Mouse (Mus musculus) brain, adult 2 months (tissue): Measurements from ENCODE around the gene Eef1akmt3.
A peak's percentile ranks its signal among the peaks of the same experiment; 100 is the strongest.

Source experiments
- DNase-seq: peaks from one replicate; pipeline ENCODE4 v3.0.0; 2011; ENCODE audit warnings: low read depth, low spot score

Gene Eef1akmt3

GRCm38 (mm10) chr10:127054646-127055045, 13.3 kb upstream of the Eef1akmt3 start:
- no peak for DNase-seq

DNA sequence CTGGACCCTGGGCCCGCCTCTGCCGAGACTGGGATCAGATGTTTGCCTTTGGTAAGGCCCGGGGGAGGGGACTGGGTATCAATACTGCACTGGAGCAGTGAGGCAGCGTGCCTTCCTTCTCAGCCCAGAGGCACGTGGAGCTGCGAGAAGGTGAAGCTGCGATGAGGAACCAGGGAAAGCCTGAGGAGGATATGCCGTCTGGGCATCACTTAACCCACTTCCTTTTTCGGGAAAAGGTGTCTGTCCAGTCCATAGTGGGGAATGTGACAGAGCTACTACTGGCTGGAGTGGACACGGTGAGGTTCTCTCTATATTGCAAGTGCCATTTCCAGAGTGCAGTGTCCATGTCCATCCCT, 8.8 kb upstream of the Eef1akmt3 start:
- no peak for DNase-seq

DNA sequence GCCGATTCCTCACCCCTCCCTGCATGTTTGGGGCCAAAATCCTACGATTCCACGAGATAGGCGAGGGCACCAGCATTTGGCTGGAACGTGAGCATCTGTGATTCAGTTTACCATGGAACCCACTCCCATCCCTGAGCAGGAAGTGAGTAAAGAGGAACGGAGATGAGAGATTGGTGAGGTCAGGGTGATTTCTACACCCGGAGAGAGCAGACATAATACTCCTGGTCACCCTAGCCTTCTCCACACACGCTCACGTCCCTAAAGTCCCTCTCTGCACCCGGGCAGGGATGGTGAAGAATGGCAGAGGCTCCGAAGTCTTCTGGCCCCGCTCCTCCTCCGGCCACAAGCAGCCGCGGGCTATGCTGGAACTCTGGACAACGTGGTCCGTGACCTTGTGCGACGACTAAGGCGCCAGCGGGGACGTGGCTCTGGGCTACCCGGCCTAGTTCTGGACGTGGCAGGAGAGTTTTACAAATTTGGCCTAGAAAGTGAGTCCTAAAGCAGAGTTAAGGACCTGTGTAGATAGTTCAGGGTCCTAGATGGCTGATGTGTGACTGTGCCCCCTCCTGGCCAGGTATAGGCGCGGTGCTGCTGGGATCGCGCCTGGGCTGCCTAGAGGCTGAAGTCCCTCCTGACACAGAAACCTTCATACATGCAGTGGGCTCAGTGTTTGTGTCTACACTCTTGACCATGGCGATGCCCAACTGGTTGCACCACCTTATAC, 8.2 kb upstream of the Eef1akmt3 start:
- no peak for DNase-seq

DNA sequence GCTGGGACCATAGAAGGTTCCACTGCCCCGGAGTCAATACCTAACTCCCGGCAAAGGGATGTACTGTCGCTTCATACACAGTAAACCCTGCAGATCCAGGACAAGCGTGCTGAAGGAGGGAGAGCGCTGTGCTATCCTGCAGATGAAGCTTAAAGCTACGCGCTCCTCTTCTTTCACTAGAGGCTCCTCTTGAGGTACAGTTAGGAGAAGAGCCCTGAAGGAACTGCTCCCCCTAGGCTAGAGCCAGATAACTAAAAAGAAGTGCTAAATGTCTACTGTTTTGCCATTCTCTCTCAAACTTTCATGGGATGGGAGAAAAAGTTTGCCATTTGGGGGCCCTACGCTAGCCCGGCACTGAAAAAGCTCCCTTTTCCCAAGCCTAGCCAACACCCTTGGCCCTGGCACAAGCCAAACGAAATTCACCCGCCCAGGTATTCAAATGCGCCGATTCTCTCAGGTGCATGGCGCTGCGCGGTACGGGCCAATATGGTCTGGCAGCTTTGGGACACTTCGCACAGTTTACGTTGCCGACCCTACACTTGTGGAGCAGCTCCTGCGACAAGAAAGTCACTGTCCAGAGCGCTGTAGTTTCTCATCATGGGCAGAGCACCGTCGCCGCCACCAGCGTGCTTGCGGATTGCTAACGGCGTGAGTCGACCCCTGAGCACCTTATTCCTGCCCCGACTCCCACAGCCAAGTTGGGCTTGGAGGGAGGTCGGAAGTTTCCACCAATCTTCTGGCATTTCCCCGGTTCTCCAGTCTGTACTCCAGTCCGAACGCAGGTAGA, 7.5 kb upstream of the Eef1akmt3 start:
- DNase-seq, result peak; percentile 53

- DNase-seq, result no peak
Observed at GRCm38 (mm10) chr10:127047954-127048353, 6.6 kb upstream of the Eef1akmt3 start, which contains the start of gene Cyp27b1. TSS of gene Cyp27b1 (plus strand) at chr10:127048250.

DNA sequence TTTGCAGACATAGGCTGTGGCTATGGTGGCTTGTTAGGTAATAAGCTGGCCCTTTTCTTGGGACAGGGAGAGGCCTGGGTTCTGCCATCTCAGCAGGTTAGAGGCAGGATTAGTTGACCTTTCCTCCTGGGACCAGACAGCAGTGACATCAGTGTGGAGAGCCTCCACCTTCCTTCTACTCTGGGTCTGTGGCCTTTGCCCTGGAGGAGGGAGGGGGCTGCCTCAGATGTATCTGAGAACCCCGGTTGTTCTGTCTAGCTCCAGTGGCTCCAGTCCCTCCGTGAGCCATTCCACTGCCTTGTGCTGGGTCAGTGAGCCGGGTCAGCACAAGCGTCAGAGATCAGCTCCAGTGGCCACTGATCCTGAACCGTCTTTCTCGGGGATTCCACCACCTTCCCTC, 1.9 kb upstream of the Eef1akmt3 start:
- DNase-seq, result no peak

- no peak for DNase-seq
Observed at GRCm38 (mm10) chr10:127042468-127043115, 1.3 kb upstream of the Eef1akmt3 start.

DNA sequence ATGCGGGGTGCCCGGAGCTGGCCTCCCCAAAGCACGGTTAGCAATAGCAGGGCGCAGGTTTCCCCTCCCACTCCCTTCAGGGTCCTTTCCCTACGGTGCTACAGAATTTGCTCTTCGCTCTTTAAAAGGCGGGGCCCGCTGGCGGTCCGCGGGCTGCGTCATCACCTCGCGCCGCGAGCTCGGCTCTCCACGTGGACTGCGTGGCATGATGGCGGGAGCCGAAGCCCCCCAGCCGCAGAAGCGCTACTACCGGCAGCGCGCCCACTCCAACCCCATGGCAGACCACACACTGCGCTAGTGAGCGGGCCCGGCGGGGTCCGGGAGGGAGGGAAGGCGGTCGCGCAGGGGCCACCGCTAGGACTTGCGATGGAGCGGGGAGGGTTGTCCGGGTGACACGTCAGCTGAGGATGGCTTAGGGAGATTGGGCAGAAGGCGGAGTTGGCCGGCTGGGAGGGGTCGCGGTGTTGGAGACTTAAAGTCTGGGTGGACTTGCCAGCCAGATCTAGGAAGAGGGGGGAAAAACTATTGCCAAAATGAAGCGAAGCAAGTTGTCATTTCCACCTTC, 543 bp upstream of the Eef1akmt3 start:
- peak; percentile 92 for DNase-seq

DNA sequence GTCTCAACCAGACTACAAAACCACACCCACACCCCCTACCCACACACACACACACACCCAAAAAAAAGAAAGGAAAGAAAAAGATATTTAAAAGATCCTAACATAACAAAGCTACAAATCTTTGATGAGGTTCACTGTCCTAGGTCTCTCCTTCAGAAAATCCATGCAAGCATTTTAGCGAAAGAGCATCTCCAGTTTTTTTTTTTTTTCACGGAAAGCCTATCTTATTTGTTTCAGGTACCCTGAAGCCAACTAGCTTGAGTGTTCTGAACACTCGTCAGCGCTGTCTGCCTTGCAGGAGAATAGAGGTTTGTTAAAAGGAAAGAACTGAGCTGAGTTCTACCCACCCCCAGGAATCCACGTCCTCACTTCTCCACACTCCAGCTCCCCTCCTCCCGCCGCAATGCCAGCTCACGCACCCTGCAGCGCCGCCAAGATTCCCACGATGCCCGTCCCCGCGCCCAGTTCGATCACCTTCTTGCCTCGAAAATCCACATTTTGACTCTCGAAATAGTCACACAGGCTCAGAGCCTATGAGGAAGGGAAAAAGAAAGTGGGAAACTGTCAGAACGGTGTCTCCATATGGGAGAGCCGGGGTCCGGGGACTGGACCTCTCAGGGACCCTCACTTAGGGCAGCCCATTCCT, 621 bp downstream of the Eef1akmt3 start:
- DNase-seq, result peak; percentile 63

- DNase-seq, result no peak
Observed at GRCm38 (mm10) chr10:127037641-127038040, 3.7 kb downstream of the Eef1akmt3 start.

- no peak for DNase-seq
Observed at GRCm38 (mm10) chr10:127036273-127036672, 5.0 kb downstream of the Eef1akmt3 start.

GRCm38 (mm10) chr10:127033301-127033741, 8.0 kb downstream of the Eef1akmt3 start:
- DNase-seq, result no peak

GRCm38 (mm10) chr10:127030336-127031296, 10.7 kb downstream of the Eef1akmt3 start, which contains the start of gene Tsfm:
TSS of gene Tsfm (minus strand) at chr10:127030840.
- DNase-seq, result peak; percentile 98

GRCm38 (mm10) chr10:127018422-127018821, 22.9 kb downstream of the Eef1akmt3 start:
- no peak for DNase-seq

GRCm38 (mm10) chr10:127017071-127017470, 24.2 kb downstream of the Eef1akmt3 start:
- no peak for DNase-seq

- no peak for DNase-seq
Observed at GRCm38 (mm10) chr10:127016488-127016887, 24.8 kb downstream of the Eef1akmt3 start.

DNA sequence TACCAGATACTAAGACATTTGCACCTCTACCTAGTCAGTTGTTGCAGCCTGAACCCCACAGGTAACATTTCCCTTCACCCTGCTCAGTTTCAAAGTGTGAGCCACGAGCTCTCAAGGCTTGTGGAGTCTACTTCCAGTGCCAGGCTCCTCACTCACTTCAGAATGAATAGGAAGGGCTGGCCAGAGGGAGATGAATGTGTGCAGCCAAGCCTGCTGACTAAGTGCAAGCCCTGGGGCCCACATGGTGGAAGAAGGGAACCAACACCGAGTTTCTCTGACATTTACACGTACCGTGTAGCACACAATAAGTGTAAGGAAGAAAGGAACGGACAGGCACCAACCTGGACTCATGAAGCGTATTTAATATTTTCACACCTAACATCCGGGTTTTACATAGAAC, 37.5 kb downstream of the Eef1akmt3 start:
- no peak for DNase-seq

DNA sequence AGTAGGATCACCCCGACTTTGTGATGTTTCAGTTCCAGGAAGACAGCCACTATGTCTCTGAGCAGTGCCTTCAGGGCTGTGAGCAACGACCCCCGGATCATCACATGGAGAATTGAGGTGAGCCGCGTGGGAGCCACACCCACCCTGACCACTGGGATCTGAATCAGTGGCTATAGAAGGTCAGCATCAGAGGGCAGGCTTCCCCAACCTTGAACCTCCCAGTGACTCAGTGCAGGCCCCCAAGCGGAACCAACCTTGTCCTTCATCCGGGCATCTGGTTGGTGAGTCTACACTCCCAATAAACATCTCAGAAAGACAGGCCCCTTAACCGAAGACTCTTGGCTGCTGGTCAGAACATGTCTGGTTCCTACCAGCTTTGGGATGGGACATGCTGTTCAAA, 38.0 kb downstream of the Eef1akmt3 start:
- DNase-seq, result no peak

DNA sequence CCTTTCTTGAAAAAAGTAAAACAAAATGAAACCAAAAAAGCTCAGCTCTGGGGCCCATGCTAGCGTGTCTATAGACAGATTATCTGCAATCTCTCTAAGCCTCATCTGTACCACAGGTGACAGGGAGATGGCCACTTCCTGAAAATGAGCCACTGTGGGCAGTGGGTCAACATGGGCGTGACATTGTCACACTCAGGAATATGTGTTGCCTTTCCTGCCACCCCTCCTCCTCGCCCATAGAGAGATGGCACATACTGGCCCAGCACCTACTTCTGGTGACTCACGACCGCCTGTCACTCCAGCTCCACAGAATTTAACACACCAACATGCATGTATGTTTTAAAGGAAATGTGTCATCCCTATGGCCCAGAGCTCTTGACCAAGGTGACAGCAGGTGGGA, 38.5 kb downstream of the Eef1akmt3 start:
- no peak for DNase-seq

DNA sequence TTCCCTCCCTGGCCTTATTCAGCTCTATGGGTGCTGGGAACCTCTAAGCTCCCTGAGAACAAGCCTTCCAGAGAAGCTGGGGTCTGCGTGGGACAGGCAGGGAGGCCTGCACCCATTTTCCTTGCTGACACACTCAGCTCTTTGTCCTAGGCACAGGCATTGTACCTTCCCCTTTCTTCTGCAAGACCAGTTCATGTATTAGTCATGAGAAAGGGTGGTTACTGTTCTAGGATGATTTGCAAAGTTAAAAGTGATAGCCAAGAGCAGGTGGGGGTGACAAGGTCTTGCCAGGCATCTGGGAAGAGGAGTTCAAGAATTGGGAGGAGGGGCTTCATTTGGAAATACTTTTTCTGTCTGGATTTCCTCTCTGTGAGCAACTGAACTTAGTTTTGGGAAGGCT, 39.3 kb downstream of the Eef1akmt3 start:
- DNase-seq, result no peak
